Mouse (Mus musculus) embryonic fibroblast, embryonic 13.5 days (primary cell): Measurements from ENCODE around the gene Gtse1.

Experiments used
- CTCF ChIP-seq: IDR thresholded peaks from 2 replicates; pipeline ENCODE4 v1.5.1; 2011; ENCODE audit warnings: mild to moderate bottlenecking, control low read depth, low read length, moderate library complexity, borderline replicate concordance; ENCODE audit not compliant: insufficient read depth
- POLR2A ChIP-seq: IDR thresholded peaks from 2 replicates; pipeline ENCODE4 v1.6.1; 2011; ENCODE audit warnings: low read depth, mild to moderate bottlenecking, control low read depth, low read length, moderate library complexity

DNA sequence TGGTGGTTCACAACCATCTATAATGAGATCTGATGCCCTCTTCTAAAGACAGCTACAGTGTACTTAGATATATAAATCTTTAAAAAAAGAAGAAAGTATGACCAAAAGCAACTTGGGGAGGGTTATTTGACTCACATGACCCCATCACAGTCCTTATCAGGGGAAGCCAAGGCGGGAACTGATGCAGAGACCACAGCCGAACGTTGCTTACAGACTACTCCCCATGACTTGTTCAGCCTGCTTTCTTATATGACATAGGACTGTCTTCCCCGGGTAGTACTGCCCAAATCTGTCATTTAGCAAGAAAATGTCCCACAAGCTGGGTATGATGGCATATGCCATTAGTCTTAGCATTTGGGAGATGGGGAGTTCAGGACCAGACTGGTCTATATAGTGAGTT lies 29.7 kb downstream of the Gtse1 start:
- TF ChIP-seq CTCF (no peak), POLR2A (no peak)
